Mouse (Mus musculus) hematopoietic stem cell, adult 5-6 weeks (primary cell): ENCODE results near the gene Basp1. TPM values are rescaled to one million over a fixed set of nuclear protein-coding genes. Genes with fewer than 3 reads are reported as not detected.
A peak's percentile ranks its signal among the peaks of the same experiment; 100 is the strongest.
"Not testable (repeated sequence)": the region's sequence is repeated elsewhere in the genome, so short reads cannot be mapped to it uniquely, and the experiment has no call there.

ENCODE experiments used
- ATAC-seq, 2 experiments: fragments of 125-278 bp in 1 of 2; replicated peaks in 1 of 2; 2 replicates each; pipeline ENCODE4 v1.8.0; 2016 to 2017; ENCODE audit warnings: inconsistent platforms in 2 of 2, mild to moderate bottlenecking in 2 of 2, moderate number of reproducible peaks in 2 of 2, low read depth in 1 of 2, moderate TSS enrichment in 1 of 2; ENCODE audit not compliant: low FRiP score in 2 of 2, poor library complexity in 2 of 2, severe bottlenecking in 2 of 2, insufficient read depth in 1 of 2, low TSS enrichment in 1 of 2
- total RNA-seq: library from RNA; stranded (forward); fragments of 172-1452, 232-1000 nt; gene quantifications from 2 replicates; pipeline ENCODE4 v1.2.3, GENCODE M21; 2017

Gene Basp1
- total RNA-seq: 33.2 and 48.4 TPM in 2 replicates

GRCm38 (mm10) chr15:25413378-25413901, at the start of gene Basp1:
TSS of gene Basp1 (minus strand) at chr15:25413764.
- 0 out of 4 replicates have a peak, but pooled peaks have one; percentile 3 to 20 for ATAC-seq

DNA sequence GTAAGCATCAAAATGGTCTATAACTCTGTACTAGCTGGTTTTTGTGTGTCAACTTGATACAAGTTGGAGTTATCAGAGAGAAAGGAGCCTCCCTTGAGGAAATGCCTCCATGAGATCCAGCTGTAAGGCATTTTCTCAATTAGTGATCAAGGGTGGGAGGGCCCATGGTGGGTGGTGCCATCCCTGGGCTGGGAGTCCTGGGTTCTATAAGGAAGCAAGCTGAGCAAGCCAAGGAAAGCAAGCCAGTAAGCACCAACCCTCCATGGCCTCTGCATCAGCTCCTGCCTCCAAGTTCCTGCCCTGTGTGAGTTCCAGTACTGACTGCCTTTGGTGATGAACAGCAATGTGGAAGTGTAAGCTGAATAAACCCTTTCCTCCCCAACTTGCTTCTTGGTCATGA, 49.5 kb upstream of the Basp1 start:
- not testable (repeated sequence) for ATAC-seq

GRCm38 (mm10) chr15:25462056-25462762, 48.6 kb upstream of the Basp1 start:
- ATAC-seq: no peak

GRCm38 (mm10) chr15:25459901-25460300, 46.3 kb upstream of the Basp1 start:
- no peak for ATAC-seq

GRCm38 (mm10) chr15:25457421-25457820, 43.9 kb upstream of the Basp1 start:
- ATAC-seq: no peak

GRCm38 (mm10) chr15:25453538-25453937, 40.0 kb upstream of the Basp1 start:
- no peak for ATAC-seq

DNA sequence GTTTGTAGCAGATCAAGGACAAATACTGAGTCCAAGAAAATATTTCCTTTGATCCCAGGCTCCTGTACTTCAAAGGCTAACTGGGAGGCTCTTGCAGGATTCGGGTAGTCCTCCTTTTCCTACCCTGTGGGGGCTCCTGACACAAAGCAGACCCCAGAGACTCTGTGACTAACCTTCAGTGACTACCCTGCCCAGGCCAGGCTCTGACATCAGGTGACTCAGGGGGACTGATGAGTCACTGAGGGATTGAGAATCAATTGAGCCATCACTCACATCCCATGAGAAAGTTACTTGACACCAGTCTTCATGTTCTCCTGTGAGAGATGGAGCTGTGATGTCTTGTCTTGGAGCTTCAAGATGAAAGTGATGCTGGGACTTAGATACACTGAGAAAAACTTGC, 35.8 kb upstream of the Basp1 start:
- ATAC-seq: no peak

DNA sequence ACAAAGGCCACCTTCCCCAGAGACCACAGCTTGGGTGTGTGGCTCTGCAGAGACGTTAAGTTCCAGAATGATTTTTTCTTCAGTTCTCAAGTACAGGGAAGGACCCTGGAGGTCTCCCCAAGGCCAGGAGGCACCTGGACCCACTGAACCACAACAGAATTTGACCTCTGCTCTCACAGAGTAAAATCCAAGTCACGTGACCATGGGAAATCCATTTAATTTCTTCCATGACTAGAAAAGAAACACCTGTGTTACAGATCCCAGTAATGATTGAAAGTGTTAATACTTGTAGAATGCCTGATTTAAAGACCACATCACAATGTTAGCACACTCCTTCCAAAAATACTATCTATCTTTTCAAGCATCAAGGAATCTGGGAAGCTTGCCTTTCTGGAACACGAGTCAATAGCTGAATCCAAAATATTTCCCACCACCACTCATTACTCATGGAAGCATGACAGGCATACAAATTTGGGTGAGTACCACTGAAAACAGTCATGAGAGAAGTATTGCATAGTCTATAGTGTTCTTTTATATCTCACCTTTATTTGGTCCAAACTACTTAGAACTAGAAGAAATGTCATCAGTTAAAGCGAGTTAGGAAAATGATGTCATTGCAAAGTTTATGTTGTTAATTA, 35.3 kb upstream of the Basp1 start:
- no peak for ATAC-seq

DNA sequence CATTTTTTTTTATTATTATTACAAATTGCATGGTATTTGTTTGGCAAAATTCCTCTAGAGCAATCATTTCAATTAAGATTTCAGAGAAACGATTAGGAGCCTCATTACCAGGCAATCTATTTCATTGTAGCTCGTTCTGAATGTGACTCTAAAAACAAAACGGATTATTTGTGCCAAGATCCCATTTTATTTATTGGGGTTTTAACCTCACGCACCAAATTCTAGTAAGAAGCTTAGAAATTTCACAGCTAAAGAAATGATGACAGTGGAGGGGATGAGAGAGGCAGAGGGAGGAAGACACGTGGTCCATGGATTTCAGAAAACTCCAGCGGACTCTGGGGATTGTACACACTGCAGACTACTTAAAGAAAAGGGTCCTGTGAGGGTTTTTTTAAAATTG, 33.6 kb upstream of the Basp1 start:
- ATAC-seq: no peak

- ATAC-seq: no peak
Observed at GRCm38 (mm10) chr15:25446155-25446487, 32.6 kb upstream of the Basp1 start.

DNA sequence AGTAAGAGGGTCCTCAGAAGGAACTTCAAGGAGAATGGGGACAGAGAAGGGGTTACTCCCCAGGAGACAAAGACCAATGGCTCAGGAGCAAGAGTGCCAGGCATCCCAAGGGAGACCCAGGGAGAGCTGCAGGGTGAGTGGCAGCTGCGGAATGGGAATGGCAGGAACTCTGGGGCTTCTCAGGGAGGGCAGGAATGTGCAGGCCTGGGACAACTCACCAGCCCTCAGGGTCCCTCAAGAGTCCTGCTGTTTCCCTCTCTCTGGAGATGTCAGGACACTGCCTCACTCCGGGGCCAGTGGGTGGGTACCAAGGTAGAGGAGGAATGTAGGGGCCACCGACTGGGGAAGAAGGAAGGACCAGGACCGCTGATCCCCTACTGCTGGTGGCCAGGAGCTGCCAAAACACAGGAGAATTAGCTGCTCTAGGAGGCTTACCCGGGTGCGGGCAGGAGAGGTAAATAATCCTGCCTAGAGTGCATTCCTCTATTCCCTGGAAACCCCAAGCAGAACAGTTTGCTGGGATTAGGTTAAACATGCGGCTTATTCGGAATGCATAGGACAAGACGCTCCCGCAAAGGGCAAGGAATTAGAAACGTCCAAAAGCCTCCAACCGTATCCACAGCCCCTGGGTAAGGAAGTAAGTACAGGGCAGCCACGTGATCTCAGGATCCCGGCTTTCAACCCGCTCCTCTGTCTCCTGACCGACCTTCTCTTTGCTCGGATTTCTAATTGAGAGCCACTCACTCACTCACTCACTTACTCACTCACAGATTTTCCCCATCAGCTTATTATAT, 32.0 kb upstream of the Basp1 start:
- ATAC-seq: no peak

DNA sequence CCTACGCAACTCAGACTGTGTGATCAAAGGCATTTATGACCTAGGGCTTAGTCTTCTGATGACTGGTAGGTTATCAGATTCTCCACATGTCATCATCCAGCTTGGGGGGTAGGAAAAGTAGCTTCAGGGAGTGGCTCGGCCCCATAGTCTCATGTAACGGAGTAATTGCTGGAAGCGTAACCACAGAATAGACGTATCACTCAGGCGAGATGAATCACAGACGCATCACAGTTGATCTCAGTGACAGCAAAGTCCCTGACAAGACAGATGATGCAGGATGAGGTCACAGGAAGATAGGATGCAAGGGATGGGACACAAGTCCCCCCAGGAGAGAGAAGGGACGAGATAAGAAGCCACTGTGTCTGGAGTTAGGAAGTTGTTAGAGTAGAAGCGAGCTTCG, 30.6 kb upstream of the Basp1 start:
- ATAC-seq: no peak

- ATAC-seq: no peak
Observed at GRCm38 (mm10) chr15:25443140-25443790, 29.7 kb upstream of the Basp1 start.

DNA sequence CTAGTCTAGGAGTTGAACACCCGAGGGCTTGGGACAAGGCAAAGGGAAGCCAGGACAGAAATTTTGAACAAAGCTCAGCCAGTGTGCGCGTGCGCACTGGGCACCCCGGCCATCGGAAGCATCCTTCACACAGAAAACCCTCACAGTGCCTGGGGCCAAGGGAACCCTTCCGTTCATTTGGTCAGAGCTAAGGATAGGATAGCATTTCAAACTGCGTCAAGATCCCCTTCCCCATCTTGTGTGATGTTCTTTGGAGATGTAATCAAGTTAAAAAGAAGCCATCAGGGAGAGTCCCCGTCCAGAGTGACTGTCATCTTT, 28.3 kb upstream of the Basp1 start:
- no peak for ATAC-seq

- ATAC-seq: peak; percentile 60 to 65; a peak in 2 of 4 replicates
Observed at GRCm38 (mm10) chr15:25440991-25441867, 27.7 kb upstream of the Basp1 start.

- ATAC-seq: no peak
Observed at GRCm38 (mm10) chr15:25440317-25440716, 26.8 kb upstream of the Basp1 start.

DNA sequence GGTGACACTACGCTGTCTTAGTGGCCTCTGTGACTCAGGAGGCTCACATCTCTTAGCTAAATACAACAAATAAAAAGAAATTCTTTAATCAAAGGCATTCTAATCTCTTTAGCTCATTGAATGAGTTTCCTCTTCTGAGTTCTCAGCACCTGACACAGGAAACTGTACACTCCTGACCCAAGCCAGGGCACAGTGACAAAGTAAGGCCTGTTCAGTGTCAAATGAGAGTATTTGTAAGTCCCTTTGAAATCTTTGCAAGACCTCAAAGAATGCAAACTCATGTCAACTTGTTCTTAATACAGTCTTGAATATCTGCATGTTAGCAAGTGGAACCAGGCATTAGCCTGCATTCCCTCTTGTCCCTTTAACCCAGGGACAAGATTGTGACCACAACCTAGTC, 18.8 kb upstream of the Basp1 start:
- no peak for ATAC-seq
